In genomic region chr6:28319648-28320270, GRCm38 (mm10) we compare ENCODE assay signal across 17 mouse cellular contexts.
A peak's percentile ranks its signal among the peaks of the same experiment; 100 is the strongest.
DNase-seq lines count a peak whose midpoint lies in the region; ATAC-seq and TF ChIP-seq lines count a peak whose summit lies in the region.
"Had no signal": no experiment of that assay in that cellular context is flagged by ENCODE, and none has a peak within 500 bp of the region (broad histone marks: within the 10 kb centered on the region; RNA-seq: fewer than 3 reads in every experiment).

No protein-coding gene starts in this region.

- 0 out of 2 replicates have a peak, but pooled peaks cover 4% of the 10 kb centered on the region for H3K9me3 ChIP-seq in kidney, embryonic 15.5 days (replicated peaks)
- H3K9me3 ChIP-seq: embryonic facial prominence, embryonic 12.5 days; hindbrain, embryonic 12.5 days had no signal

- no peaks in the 10 kb centered on the region for H3K36me3 ChIP-seq in kidney, embryonic 15.5 days
- H3K36me3 ChIP-seq: embryonic facial prominence, embryonic 12.5 days; heart, embryonic 12.5 days; hindbrain, embryonic 12.5 days had no signal

- H3K4me3 ChIP-seq in kidney, embryonic 15.5 days (replicated peaks) = no peak overlapping the region
- H3K4me3 ChIP-seq: embryonic facial prominence, embryonic 12.5 days; heart, embryonic 12.5 days; hindbrain, embryonic 12.5 days had no signal

- peak; percentile 43 for DNase-seq in cerebellum, adult 9-10 months
- no peak for DNase-seq in cerebellum, adult 8-10 months
- DNase-seq in kidney, adult 11 months = no peak
- DNase-seq in brain, embryonic 14.5 days (ENCODE audit: low read depth) = peak; percentile 25
- DNase-seq in gastrocnemius, postnatal 14 days = no peak
- no peak for DNase-seq in urinary bladder, postnatal 25 days (ENCODE audit: low spot score)
- DNase-seq: adrenal gland, adult 8-10 months; lung, postnatal 4 days; right cerebral cortex, adult 18-20 months had no signal

- TF ChIP-seq POLR2A in brain, embryonic 14.5 days (IDR thresholded peaks at IDR 0.05; ENCODE audit: borderline replicate concordance, extremely low read depth, insufficient read depth, insufficient read length, poor library complexity, severe bottlenecking) = no peak

- no peaks in the 10 kb centered on the region for H3K4me1 ChIP-seq in kidney, embryonic 15.5 days
- H3K4me1 ChIP-seq: embryonic facial prominence, embryonic 12.5 days; heart, embryonic 12.5 days; hindbrain, embryonic 12.5 days had no signal

- H3K27ac ChIP-seq in kidney, embryonic 15.5 days = 0 out of 2 replicates have a peak overlapping the region, but pooled peaks have one; percentile 20
- H3K27ac ChIP-seq: embryonic facial prominence, embryonic 12.5 days; hindbrain, embryonic 12.5 days; liver, embryonic 14.5 days had no signal

- peak overlapping the region; percentile 36 for H3K4me2 ChIP-seq in kidney, embryonic 15.5 days
- H3K4me2 ChIP-seq: embryonic facial prominence, embryonic 12.5 days; heart, embryonic 12.5 days; hindbrain, embryonic 12.5 days had no signal

- ATAC-seq in kidney, embryonic 15.5 days (replicated peaks; ENCODE audit: low FRiP score) = 0 out of 2 replicates have a peak, but pooled peaks have one; percentile 54
- peak; percentile 36; the same call in 1 of the 2 replicates for ATAC-seq in megakaryocyte-erythroid progenitor cell, adult 5-6 weeks (replicated peaks; ENCODE audit: low FRiP score, low TSS enrichment, poor library complexity, severe bottlenecking)
- ATAC-seq: intestine, embryonic 16.5 days; midbrain, embryonic 16.5 days had no signal

- no peak overlapping the region for H3K9ac ChIP-seq in kidney, embryonic 15.5 days
- H3K9ac ChIP-seq: embryonic facial prominence, embryonic 12.5 days; heart, embryonic 12.5 days; hindbrain, embryonic 12.5 days; liver, embryonic 14.5 days had no signal

- TF ChIP-seq CTCF in brain, embryonic 14.5 days (IDR thresholded peaks at IDR 0.05; ENCODE audit: borderline replicate concordance, extremely low read depth, insufficient read depth, insufficient read length) = no peak

- no peaks in the 10 kb centered on the region for H3K27me3 ChIP-seq in kidney, embryonic 15.5 days
- H3K27me3 ChIP-seq: embryonic facial prominence, embryonic 12.5 days; heart, embryonic 12.5 days; hindbrain, embryonic 12.5 days had no signal

- WGBS in kidney, embryonic 15.5 days = 28% methylated on average over 13 of the region's 13 CpGs

- intact Hi-C loops in gastrocnemius, postnatal 14 days (cut with DNase I; ENCODE audit: low total_unique reads) = no loop called here

Comparison
In these comparisons a context has a peak if more than half of its experiments do, and no peak if none do; other contexts are left out.
1. DNase-seq: peak in cerebellum, adult 9-10 months (single experiment) and brain, embryonic 14.5 days (single experiment); none in cerebellum, adult 8-10 months (single experiment), kidney, adult 11 months (single experiment), gastrocnemius, postnatal 14 days (single experiment) and urinary bladder, postnatal 25 days (single experiment).